Mouse (Mus musculus): ENCODE results near the gene Prf1.
A peak's percentile ranks its signal among the peaks of the same experiment; 100 is the strongest.

DNA sequence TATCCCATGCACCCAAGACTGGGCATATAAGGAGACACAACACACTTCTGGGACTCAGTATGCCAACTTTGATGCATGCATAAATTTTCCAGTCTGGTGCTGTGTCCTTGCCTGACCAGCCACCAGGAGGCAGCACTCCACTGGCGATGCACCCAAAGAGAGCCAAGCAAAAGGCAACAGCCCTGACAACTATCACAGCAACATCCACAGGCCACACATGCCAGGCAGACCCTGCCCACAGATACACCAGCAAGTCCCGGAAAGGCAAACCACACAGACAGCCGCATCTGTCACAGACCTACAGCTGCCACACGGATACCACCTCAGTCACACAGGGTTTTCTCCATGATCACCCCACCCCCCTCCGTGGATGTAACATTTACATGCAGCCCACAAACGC lies 43.9 kb downstream of the Prf1 start:
- TF ChIP-seq CTCF (IDR thresholded peaks at IDR 0.05; ENCODE audit: control insufficient read depth, insufficient read depth, insufficient read length) = peak; percentile 88
- no peak for TF ChIP-seq CEBPB (IDR thresholded peaks at IDR 0.05; ENCODE audit: low read depth)
